Mouse (Mus musculus): ENCODE results near the gene Nr1i3. TPM values are rescaled to one million over a fixed set of nuclear protein-coding genes. Genes with fewer than 3 reads are reported as not detected.

The Nr1i3 gene
- polyA plus RNA-seq, 1 experiment from 2014 or later: not detected

- Histone ChIP-seq H3K9me3 (ENCODE audit: control insufficient read depth, low read length) (no peaks in the 10 kb centered on the region), H3K9ac (ENCODE audit: low read length) (no peak overlapping the region), H3K4me2 (ENCODE audit: low read depth) (no peak overlapping the region), H3K27me3 (ENCODE audit: control insufficient read depth, insufficient read depth, low read length) (no peaks in the 10 kb centered on the region), H3K36me3 (ENCODE audit: control insufficient read depth, insufficient read depth, low read length) (no peaks in the 10 kb centered on the region), H3K4me3 (ENCODE audit: low read depth, low read length) (no peak overlapping the region), H3K4me1 (ENCODE audit: control insufficient read depth, insufficient read depth, low read length) (no peaks in the 10 kb centered on the region), H3K27ac (ENCODE audit: low read depth, low read length) (no peak overlapping the region)
- 70% methylated on average over 7 of the region's 7 CpGs for WGBS
- ATAC-seq (ENCODE audit: insufficient read depth, low FRiP score, low TSS enrichment) (no peak), DNase-seq (ENCODE audit: low spot score) (no peak)
Measured at GRCm38 (mm10) chr1:171204249-171204644, 9.5 kb upstream of the Nr1i3 start.

- H3K4me1 ChIP-seq (ENCODE audit: control insufficient read depth, insufficient read depth, low read length): no peaks in the 10 kb centered on the region
- H3K27ac ChIP-seq (ENCODE audit: low read depth, low read length): no peak overlapping the region
- no peaks in the 10 kb centered on the region for H3K9me3 ChIP-seq (ENCODE audit: control insufficient read depth, low read length)
- no peak overlapping the region for H3K4me2 ChIP-seq (ENCODE audit: low read depth)
- H3K9ac ChIP-seq (ENCODE audit: low read length): no peak overlapping the region
- H3K36me3 ChIP-seq (ENCODE audit: control insufficient read depth, insufficient read depth, low read length): no peaks in the 10 kb centered on the region
- H3K27me3 ChIP-seq (ENCODE audit: control insufficient read depth, insufficient read depth, low read length): no peaks in the 10 kb centered on the region
- DNase-seq (ENCODE audit: low spot score) (no peak), ATAC-seq (ENCODE audit: insufficient read depth, low FRiP score, low TSS enrichment) (no peak)
- H3K4me3 ChIP-seq (ENCODE audit: low read depth, low read length): no peak overlapping the region
- 69% methylated on average over 6 of the region's 6 CpGs for WGBS
Measured at GRCm38 (mm10) chr1:171205704-171206493, 7.9 kb upstream of the Nr1i3 start.

GRCm38 (mm10) chr1:171209409-171209808, 4.4 kb upstream of the Nr1i3 start:
- WGBS: 32% methylated on average over 4 of the region's 4 CpGs
- H3K36me3 ChIP-seq (ENCODE audit: control insufficient read depth, insufficient read depth, low read length): no peaks in the 10 kb centered on the region
- DNase-seq (ENCODE audit: low spot score): no peak
- no peaks in the 10 kb centered on the region for H3K4me1 ChIP-seq (ENCODE audit: control insufficient read depth, insufficient read depth, low read length)
- H3K27ac ChIP-seq (ENCODE audit: low read depth, low read length): no peak overlapping the region
- no peak overlapping the region for H3K9ac ChIP-seq (ENCODE audit: low read length)
- H3K4me2 ChIP-seq (ENCODE audit: low read depth): no peak overlapping the region
- no peaks in the 10 kb centered on the region for H3K27me3 ChIP-seq (ENCODE audit: control insufficient read depth, insufficient read depth, low read length)
- no peak for ATAC-seq (ENCODE audit: insufficient read depth, low FRiP score, low TSS enrichment)
- H3K4me3 ChIP-seq (ENCODE audit: low read depth, low read length): no peak overlapping the region
- H3K9me3 ChIP-seq (ENCODE audit: control insufficient read depth, low read length): no peaks in the 10 kb centered on the region

GRCm38 (mm10) chr1:171212854-171213253, 916 bp upstream of the Nr1i3 start:
- no peak overlapping the region for H3K4me3 ChIP-seq (ENCODE audit: low read depth, low read length)
- WGBS: 72% methylated on average over 3 of the region's 3 CpGs

DNA sequence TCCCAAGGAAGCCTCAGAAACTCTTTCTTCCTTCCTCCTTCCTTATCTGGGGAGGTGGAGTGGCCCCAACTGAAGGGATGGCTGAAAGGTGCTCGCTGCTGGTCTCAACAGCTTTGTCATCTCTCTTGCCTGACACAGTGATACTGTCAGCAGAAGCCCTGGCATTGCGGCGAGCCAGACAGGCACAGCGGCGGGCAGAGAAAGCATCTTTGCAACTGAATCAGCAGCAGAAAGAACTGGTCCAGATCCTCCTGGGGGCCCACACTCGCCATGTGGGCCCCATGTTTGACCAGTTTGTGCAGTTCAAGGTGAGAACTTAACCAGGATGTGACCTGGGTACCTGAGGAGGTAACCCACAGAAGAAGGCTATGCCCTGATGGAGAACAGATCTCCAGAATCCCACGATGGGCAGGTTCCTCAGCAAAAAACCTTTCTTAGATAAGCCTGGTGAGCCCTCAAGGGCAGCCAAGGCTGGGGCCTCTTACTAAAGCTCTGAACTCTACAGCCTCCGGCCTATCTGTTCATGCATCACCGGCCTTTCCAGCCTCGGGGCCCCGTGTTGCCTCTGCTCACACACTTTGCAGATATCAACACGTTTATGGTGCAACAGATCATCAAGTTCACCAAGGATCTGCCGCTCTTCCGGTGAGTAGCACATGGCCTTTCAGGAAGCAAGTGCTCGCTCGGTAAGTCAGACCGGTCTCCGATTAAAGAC, 2.6 kb downstream of the Nr1i3 start:
- Histone ChIP-seq H3K36me3 (ENCODE audit: control insufficient read depth, insufficient read depth, low read length) (no peaks in the 10 kb centered on the region), H3K4me1 (ENCODE audit: control insufficient read depth, insufficient read depth, low read length) (0 out of 2 replicates have a peak, but pooled peaks cover under 1% of the 10 kb centered on the region), H3K9ac (ENCODE audit: low read length) (no peak overlapping the region), H3K4me2 (ENCODE audit: low read depth) (no peak overlapping the region), H3K27ac (ENCODE audit: low read depth, low read length) (no peak overlapping the region), H3K27me3 (ENCODE audit: control insufficient read depth, insufficient read depth, low read length) (no peaks in the 10 kb centered on the region), H3K9me3 (ENCODE audit: control insufficient read depth, low read length) (no peaks in the 10 kb centered on the region), H3K4me3 (ENCODE audit: low read depth, low read length) (no peak overlapping the region)
- 90% methylated on average over 18 of the region's 18 CpGs for WGBS
- DNase-seq (ENCODE audit: low spot score): no peak
- ATAC-seq (ENCODE audit: insufficient read depth, low FRiP score, low TSS enrichment): no peak

More at GRCm38 (mm10) chr1:171212854-171213253, 916 bp upstream of the Nr1i3 start:
- Histone ChIP-seq H3K4me2 (ENCODE audit: low read depth) (no peak overlapping the region), H3K9me3 (ENCODE audit: control insufficient read depth, low read length) (no peaks in the 10 kb centered on the region), H3K4me1 (ENCODE audit: control insufficient read depth, insufficient read depth, low read length) (no peaks in the 10 kb centered on the region), H3K9ac (ENCODE audit: low read length) (no peak overlapping the region), H3K27me3 (ENCODE audit: control insufficient read depth, insufficient read depth, low read length) (no peaks in the 10 kb centered on the region), H3K27ac (ENCODE audit: low read depth, low read length) (no peak overlapping the region), H3K36me3 (ENCODE audit: control insufficient read depth, insufficient read depth, low read length) (no peaks in the 10 kb centered on the region)
- no peak for ATAC-seq (ENCODE audit: insufficient read depth, low FRiP score, low TSS enrichment)
- no peak for DNase-seq (ENCODE audit: low spot score)

- WGBS: 8% methylated on average over 10 of the region's 10 CpGs
- no peak overlapping the region for H3K27ac ChIP-seq (ENCODE audit: low read depth, low read length)
- no peak overlapping the region for H3K4me3 ChIP-seq (ENCODE audit: low read depth, low read length)
Measured at GRCm38 (mm10) chr1:171220871-171221270, 7.1 kb downstream of the Nr1i3 start.

GRCm38 (mm10) chr1:171221281-171222193, 7.8 kb downstream of the Nr1i3 start:
- Histone ChIP-seq H3K27ac (ENCODE audit: low read depth, low read length) (no peak overlapping the region), H3K9ac (ENCODE audit: low read length) (peak overlapping the region; percentile 44), H3K36me3 (ENCODE audit: control insufficient read depth, insufficient read depth, low read length) (no peaks in the 10 kb centered on the region), H3K4me3 (ENCODE audit: low read depth, low read length) (peak overlapping the region; percentile 50), H3K4me1 (ENCODE audit: control insufficient read depth, insufficient read depth, low read length) (0 out of 2 replicates have a peak, but pooled peaks cover 4% of the 10 kb centered on the region), H3K4me2 (ENCODE audit: low read depth) (peak overlapping the region; percentile 56), H3K9me3 (ENCODE audit: control insufficient read depth, low read length) (no peaks in the 10 kb centered on the region), H3K27me3 (ENCODE audit: control insufficient read depth, insufficient read depth, low read length) (no peaks in the 10 kb centered on the region)
- ATAC-seq (ENCODE audit: insufficient read depth, low FRiP score, low TSS enrichment) (no peak; the same call in 1 of the 2 replicates), DNase-seq (ENCODE audit: low spot score) (peak; percentile 14)
- WGBS: 5% methylated on average over 22 of the region's 22 CpGs

More at GRCm38 (mm10) chr1:171220871-171221270, 7.1 kb downstream of the Nr1i3 start:
- Histone ChIP-seq H3K9me3 (ENCODE audit: control insufficient read depth, low read length) (no peaks in the 10 kb centered on the region), H3K27me3 (ENCODE audit: control insufficient read depth, insufficient read depth, low read length) (no peaks in the 10 kb centered on the region), H3K9ac (ENCODE audit: low read length) (no peak overlapping the region), H3K4me2 (ENCODE audit: low read depth) (peak overlapping the region; percentile 56), H3K36me3 (ENCODE audit: control insufficient read depth, insufficient read depth, low read length) (no peaks in the 10 kb centered on the region), H3K4me1 (ENCODE audit: control insufficient read depth, insufficient read depth, low read length) (0 out of 2 replicates have a peak, but pooled peaks cover 4% of the 10 kb centered on the region)
- peak; percentile 24; the same call in 1 of the 2 replicates for ATAC-seq (ENCODE audit: insufficient read depth, low FRiP score, low TSS enrichment)
- DNase-seq (ENCODE audit: low spot score): peak; percentile 83
